Comparison of ENCODE assay signal across 24 mouse cellular contexts in genomic region chr13:51085941-51086340, GRCm38 (mm10).
"Had no signal": no experiment of that assay in that cellular context is flagged by ENCODE, and none has a peak within 500 bp of the region (broad histone marks: within the 10 kb centered on the region; RNA-seq: fewer than 3 reads in every experiment).

No protein-coding gene starts in this region.

- H3K36me3 ChIP-seq: embryonic facial prominence, embryonic 12.5 days; embryonic facial prominence, embryonic 13.5 days; embryonic facial prominence, embryonic 15.5 days; forebrain, embryonic 10.5 days; forebrain, embryonic 12.5 days; forebrain, embryonic 15.5 days; heart, embryonic 10.5 days; heart, embryonic 12.5 days had no signal

- DNase-seq: cerebellum, postnatal 14 days; cerebellum, postnatal 25 days; cerebellum, postnatal 36 days; embryo, embryonic 11 days; forebrain, postnatal 0 days; gastrocnemius, adult 2 months; gastrocnemius, postnatal 14 days; gastrocnemius, postnatal 25 days; gastrocnemius, postnatal 36 days; heart, adult 11 months; heart, adult 18-20 months; heart, adult 2 months had no signal

- H3K9me3 ChIP-seq: embryonic facial prominence, embryonic 12.5 days; embryonic facial prominence, embryonic 15.5 days; forebrain, embryonic 10.5 days; forebrain, embryonic 12.5 days; forebrain, embryonic 13.5 days; forebrain, embryonic 15.5 days; heart, embryonic 10.5 days had no signal

- H3K27ac ChIP-seq: embryonic facial prominence, embryonic 12.5 days; embryonic facial prominence, embryonic 13.5 days; embryonic facial prominence, embryonic 15.5 days; forebrain, embryonic 10.5 days; forebrain, embryonic 12.5 days; forebrain, embryonic 13.5 days; forebrain, embryonic 15.5 days; gastrocnemius, adult 2 months; heart, adult 2 months; heart, embryonic 10.5 days had no signal

- H3K27me3 ChIP-seq: embryonic facial prominence, embryonic 12.5 days; embryonic facial prominence, embryonic 13.5 days; embryonic facial prominence, embryonic 15.5 days; forebrain, embryonic 12.5 days; forebrain, embryonic 13.5 days; forebrain, embryonic 15.5 days; heart, embryonic 12.5 days had no signal

- H3K4me1 ChIP-seq: embryonic facial prominence, embryonic 12.5 days; embryonic facial prominence, embryonic 13.5 days; forebrain, embryonic 10.5 days; forebrain, embryonic 12.5 days; forebrain, embryonic 13.5 days; forebrain, embryonic 15.5 days; heart, embryonic 10.5 days; heart, embryonic 12.5 days had no signal

- ATAC-seq: forebrain, embryonic 13.5 days; forebrain, embryonic 14.5 days; forebrain, embryonic 15.5 days; forebrain, embryonic 16.5 days; forebrain, postnatal 0 days had no signal

- H3K4me3 ChIP-seq: embryonic facial prominence, embryonic 12.5 days; embryonic facial prominence, embryonic 13.5 days; embryonic facial prominence, embryonic 15.5 days; erythroblast, embryonic 14.5 days; forebrain, embryonic 10.5 days; forebrain, embryonic 12.5 days; forebrain, embryonic 13.5 days; forebrain, embryonic 15.5 days; gastrocnemius, adult 2 months; heart, adult 2 months; heart, embryonic 10.5 days; heart, embryonic 12.5 days had no signal
